Mouse (Mus musculus): ENCODE data around the gene Sox18. TPM values are rescaled to one million over a fixed set of nuclear protein-coding genes. Genes with fewer than 3 reads are reported as not detected.

Gene Sox18
- 17.8 TPM for polyA plus RNA-seq (2014; fragmentation: Illumina TruSeq; extraction: RNeasy Lipid Tissue Mini Kit (QIAGEN cat#74804); ENCODE audit: low read depth, low replicate concordance)

DNA sequence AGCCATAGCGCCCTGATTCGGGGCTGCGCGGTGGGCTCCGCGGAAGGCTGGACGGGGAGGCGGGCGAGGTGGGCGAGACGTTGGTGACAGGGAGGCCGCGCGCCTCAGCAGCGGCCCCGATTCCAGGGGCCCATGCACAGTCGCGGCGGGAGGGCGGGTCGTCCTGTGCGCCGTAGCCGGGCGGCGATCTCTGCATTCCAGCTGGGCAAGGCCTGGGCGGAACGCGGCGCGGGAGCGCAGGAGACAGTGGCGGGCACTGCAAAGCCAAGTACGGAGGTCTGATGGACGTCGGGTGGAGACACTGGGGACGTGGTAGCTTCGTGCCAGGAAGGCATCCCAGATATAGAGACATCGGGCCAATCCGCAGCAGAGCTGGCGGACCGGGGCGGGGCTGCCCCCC is at the start of gene Sox18:
Sox18 (minus strand) TSS at position 315 of the 400 bp plus-strand sequence.

GRCm38 (mm10) chr2:181714903-181715326 is 43.5 kb upstream of the Sox18 start, which contains the start of gene Oprl1:
Gene Oprl1, plus strand, starts transcription at chr2:181715016.

GRCm38 (mm10) chr2:181698241-181698640 is 26.8 kb upstream of the Sox18 start, which contains the start of gene Lkaaear1:
Gene Lkaaear1, minus strand, starts transcription at chr2:181698442.

GRCm38 (mm10) chr2:181693339-181694280 is 22.2 kb upstream of the Sox18 start, which contains the start of gene Rgs19:
Gene Rgs19, minus strand, starts transcription at chr2:181693977.

GRCm38 (mm10) chr2:181679951-181680715 is 8.7 kb upstream of the Sox18 start, which contains the start of gene Tcea2:
Gene Tcea2, plus strand, starts transcription at chr2:181680310.

GRCm38 (mm10) chr2:181656734-181657133 is 14.7 kb downstream of the Sox18 start, which contains the start of gene Gm29797:
Gene Gm29797, plus strand, starts transcription at chr2:181657034.

Other genes starting within 250 kb of the Sox18 start
- gene Zbtb46, start 212.2 kb downstream of the Sox18 start, polyA plus RNA-seq (2014; fragmentation: Illumina TruSeq; extraction: RNeasy Lipid Tissue Mini Kit (QIAGEN cat#74804); ENCODE audit: low read depth, low replicate concordance): 6.7 TPM
- 1.0 TPM for gene Abhd16b, start 178.4 kb downstream of the Sox18 start, polyA plus RNA-seq (2014; fragmentation: Illumina TruSeq; extraction: RNeasy Lipid Tissue Mini Kit (QIAGEN cat#74804); ENCODE audit: low read depth, low replicate concordance)
- 82.0 TPM for gene Tpd52l2, start 174.5 kb downstream of the Sox18 start, polyA plus RNA-seq (2014; fragmentation: Illumina TruSeq; extraction: RNeasy Lipid Tissue Mini Kit (QIAGEN cat#74804); ENCODE audit: low read depth, low replicate concordance)
- 60.9 TPM for gene Dnajc5, start 151.2 kb downstream of the Sox18 start, polyA plus RNA-seq (2014; fragmentation: Illumina TruSeq; extraction: RNeasy Lipid Tissue Mini Kit (QIAGEN cat#74804); ENCODE audit: low read depth, low replicate concordance)
- 70.3 TPM for gene Uckl1, start 86.7 kb downstream of the Sox18 start, polyA plus RNA-seq (2014; fragmentation: Illumina TruSeq; extraction: RNeasy Lipid Tissue Mini Kit (QIAGEN cat#74804); ENCODE audit: low read depth, low replicate concordance)
- gene Prpf6, start 79.8 kb downstream of the Sox18 start, polyA plus RNA-seq (2014; fragmentation: Illumina TruSeq; extraction: RNeasy Lipid Tissue Mini Kit (QIAGEN cat#74804); ENCODE audit: low read depth, low replicate concordance): 51.2 TPM
- gene Zfp512b, start 78.8 kb downstream of the Sox18 start, polyA plus RNA-seq (2014; fragmentation: Illumina TruSeq; extraction: RNeasy Lipid Tissue Mini Kit (QIAGEN cat#74804); ENCODE audit: low read depth, low replicate concordance): 46.6 TPM
- 36.7 TPM for gene Samd10, start 72.4 kb downstream of the Sox18 start, polyA plus RNA-seq (2014; fragmentation: Illumina TruSeq; extraction: RNeasy Lipid Tissue Mini Kit (QIAGEN cat#74804); ENCODE audit: low read depth, low replicate concordance)
- gene Gm29797, start 14.6 kb downstream of the Sox18 start, polyA plus RNA-seq (2014; fragmentation: Illumina TruSeq; extraction: RNeasy Lipid Tissue Mini Kit (QIAGEN cat#74804); ENCODE audit: low read depth, low replicate concordance): not detected
- 20.2 TPM for gene Tcea2, start 8.7 kb upstream of the Sox18 start, polyA plus RNA-seq (2014; fragmentation: Illumina TruSeq; extraction: RNeasy Lipid Tissue Mini Kit (QIAGEN cat#74804); ENCODE audit: low read depth, low replicate concordance)
- 22.9 TPM for gene Rgs19, start 22.3 kb upstream of the Sox18 start, polyA plus RNA-seq (2014; fragmentation: Illumina TruSeq; extraction: RNeasy Lipid Tissue Mini Kit (QIAGEN cat#74804); ENCODE audit: low read depth, low replicate concordance)
- gene Lkaaear1, start 26.8 kb upstream of the Sox18 start, polyA plus RNA-seq (2014; fragmentation: Illumina TruSeq; extraction: RNeasy Lipid Tissue Mini Kit (QIAGEN cat#74804); ENCODE audit: low read depth, low replicate concordance): 6.0 TPM
- 0.30 TPM for gene Oprl1, start 43.4 kb upstream of the Sox18 start, polyA plus RNA-seq (2014; fragmentation: Illumina TruSeq; extraction: RNeasy Lipid Tissue Mini Kit (QIAGEN cat#74804); ENCODE audit: low read depth, low replicate concordance)
- gene Myt1, start 91.7 kb upstream of the Sox18 start, polyA plus RNA-seq (2014; fragmentation: Illumina TruSeq; extraction: RNeasy Lipid Tissue Mini Kit (QIAGEN cat#74804); ENCODE audit: low read depth, low replicate concordance): not detected
- gene Pcmtd2, start 166.2 kb upstream of the Sox18 start, polyA plus RNA-seq (2014; fragmentation: Illumina TruSeq; extraction: RNeasy Lipid Tissue Mini Kit (QIAGEN cat#74804); ENCODE audit: low read depth, low replicate concordance): 30.4 TPM
- 20.3 TPM for gene Polr3k, start 192.7 kb upstream of the Sox18 start, polyA plus RNA-seq (2014; fragmentation: Illumina TruSeq; extraction: RNeasy Lipid Tissue Mini Kit (QIAGEN cat#74804); ENCODE audit: low read depth, low replicate concordance)